Mouse (Mus musculus) intestine, postnatal 0 days (tissue): ENCODE data around the gene Tap2. TPM values are rescaled to one million over a fixed set of nuclear protein-coding genes. Genes with fewer than 3 reads are reported as not detected.
"Not testable (repeated sequence)": the region's sequence is repeated elsewhere in the genome, so short reads cannot be mapped to it uniquely, and the experiment has no call there.

Experiments
- ATAC-seq: fragments of 200-750 bp; cut with Nextera tagmentation; 2 replicates; pipeline ENCODE4 v1.8.0; 2017; ENCODE audit warnings: mild to moderate bottlenecking, moderate TSS enrichment, moderate library complexity
- H3K27ac ChIP-seq: fragments of 300-500 bp; sonication (generic); 2 replicates; pipeline ENCODE4 v1.5.1; 2014; ENCODE audit warnings: mild to moderate bottlenecking, low read depth, low read length, moderate library complexity
- H3K27me3 ChIP-seq: fragments of 300-500 bp; sonication (generic); replicated peaks from 2 replicates; pipeline ENCODE4 v1.6.1; 2014; ENCODE audit warnings: low read length, mixed read lengths; ENCODE audit not compliant: control insufficient read depth, insufficient read depth
- H3K36me3 ChIP-seq: fragments of 300-500 bp; sonication (generic); 2 replicates; pipeline ENCODE4 v1.6.1; 2014; ENCODE audit warnings: mild to moderate bottlenecking, moderate library complexity; ENCODE audit not compliant: control insufficient read depth, insufficient read depth
- H3K4me1 ChIP-seq: fragments of 300-500 bp; sonication (generic); replicated peaks from 2 replicates; pipeline ENCODE4 v1.6.1; 2014; ENCODE audit warnings: antibody characterized with exemption, low read length, mixed read lengths; ENCODE audit not compliant: control insufficient read depth, insufficient read depth
- H3K4me2 ChIP-seq: fragments of 300-500 bp; sonication (generic); replicated peaks from 2 replicates; pipeline ENCODE4 v1.6.1; 2014; ENCODE audit warnings: low read depth, mild to moderate bottlenecking, moderate library complexity
- H3K4me3 ChIP-seq: fragments of 300-500 bp; sonication (generic); 2 replicates; pipeline ENCODE4 v1.5.1; 2014; ENCODE audit warnings: low read depth, low read length
- H3K9ac ChIP-seq: fragments of 300-500 bp; sonication (generic); 2 replicates; pipeline ENCODE4 v1.6.1; 2014; ENCODE audit warnings: mild to moderate bottlenecking, low read depth, low read length
- H3K9me3 ChIP-seq: fragments of 300-500 bp; sonication (generic); 2 replicates; pipeline ENCODE4 v1.6.1; 2016; ENCODE audit warnings: mixed run types; ENCODE audit not compliant: control insufficient read depth
- CTCF ChIP-seq: sonication (generic); IDR thresholded peaks from 2 replicates; pipeline ENCODE4 v1.5.1; 2016; ENCODE audit warnings: low read depth, mild to moderate bottlenecking, control low read depth, antibody characterized with exemption, moderate library complexity
- WGBS: fragments of 180-500 bp; shearing (Covaris S2); extraction: QIAGEN DNeasy Blood & Tissue Kit; methylation state at CpG from one replicate; pipeline ENCODE4 v1.1.7; 2014; 5-methylcytosine and 5-hydroxymethylcytosine counted together
- polyA plus RNA-seq: library from polyadenylated mRNA; unstranded; fragments of >200 nt; fragmentation: Nextera tagmentation; extraction: Ambion mirVana; gene quantifications from 2 replicates; pipeline ENCODE4 v1.2.1, GENCODE M21; 2015

Tap2 gene
- polyA plus RNA-seq, 1 experiment from 2014 or later, result 11.2 TPM

DNA sequence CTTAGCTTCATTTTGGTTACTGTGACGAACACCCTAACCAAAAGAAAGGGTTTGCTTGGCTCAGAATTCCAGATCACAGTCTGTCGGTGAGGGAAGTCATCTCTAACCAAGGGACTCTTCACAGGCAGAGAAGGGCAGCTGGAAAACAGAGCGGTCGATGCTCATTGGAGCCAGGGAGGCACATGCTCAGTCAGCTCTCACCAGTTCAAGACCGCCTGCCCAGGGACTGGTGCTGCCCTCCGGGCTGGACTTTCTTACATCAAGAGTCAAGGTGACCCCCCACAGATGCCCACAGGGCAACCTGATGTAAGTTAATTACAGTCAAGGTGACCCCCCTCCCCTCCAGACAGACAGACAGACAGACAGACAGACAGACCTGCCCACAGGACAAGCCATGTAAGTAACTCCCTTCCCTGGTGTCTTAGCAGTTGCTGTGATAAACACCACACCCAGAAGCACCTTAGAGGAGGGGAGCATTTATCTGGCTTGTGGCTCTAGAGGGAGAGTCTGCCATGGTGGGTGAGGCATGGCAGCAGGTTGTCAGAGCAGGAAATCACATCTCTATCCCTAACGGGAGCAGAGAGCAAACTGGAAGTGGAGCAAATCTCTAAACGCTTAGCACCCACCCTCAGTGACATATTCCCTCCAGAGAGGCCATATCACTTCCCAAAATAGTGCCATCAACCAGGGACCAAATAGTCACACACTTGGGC, 14.0 kb downstream of the Tap2 start:
- 0 out of 2 replicates have a peak, but pooled peaks cover 3% of the 10 kb centered on the region for H3K27me3 ChIP-seq
- H3K4me2 ChIP-seq, result no peak overlapping the region
- H3K4me1 ChIP-seq, result no peaks in the 10 kb centered on the region

DNA sequence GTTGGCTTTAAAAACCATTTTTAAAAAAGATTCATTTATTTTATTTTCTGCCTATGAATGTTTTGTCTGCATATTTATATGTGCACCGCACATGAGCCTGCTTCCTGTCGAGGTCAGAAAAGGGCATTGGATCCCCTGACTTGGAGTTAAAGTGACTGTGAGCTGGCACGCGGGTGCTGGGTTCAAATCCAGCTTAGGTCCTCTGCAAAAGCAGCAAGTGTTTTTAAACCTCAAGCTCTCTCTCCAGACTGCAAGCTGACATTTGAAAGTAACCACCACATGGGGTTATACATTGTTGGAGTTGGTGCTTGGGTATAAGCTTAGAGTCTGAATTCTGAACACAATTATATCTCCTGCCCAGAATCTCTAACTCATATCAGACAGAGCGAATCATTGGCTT, 14.7 kb downstream of the Tap2 start:
- Histone ChIP-seq H3K4me1 (no peaks in the 10 kb centered on the region), H3K27me3 (0 out of 2 replicates have a peak, but pooled peaks cover under 1% of the 10 kb centered on the region), H3K27ac (no peak overlapping the region), H3K9me3 (no peaks in the 10 kb centered on the region), H3K4me2 (no peak overlapping the region), H3K4me3 (no peak overlapping the region), H3K36me3 (no peaks in the 10 kb centered on the region), H3K9ac (no peak overlapping the region)
- no peak for TF ChIP-seq CTCF
- ATAC-seq, result no peak
- WGBS, result 85% methylated on average over 5 of the region's 5 CpGs

More for the DNA sequence above, 14.0 kb downstream of the Tap2 start:
- TF ChIP-seq CTCF, result no peak
- Histone ChIP-seq H3K4me3 (no peak overlapping the region), H3K9ac (no peak overlapping the region), H3K36me3 (no peaks in the 10 kb centered on the region), H3K9me3 (no peaks in the 10 kb centered on the region), H3K27ac (no peak overlapping the region)
- WGBS, result 79% methylated on average over 8 of the region's 8 CpGs
- no peak for ATAC-seq

DNA sequence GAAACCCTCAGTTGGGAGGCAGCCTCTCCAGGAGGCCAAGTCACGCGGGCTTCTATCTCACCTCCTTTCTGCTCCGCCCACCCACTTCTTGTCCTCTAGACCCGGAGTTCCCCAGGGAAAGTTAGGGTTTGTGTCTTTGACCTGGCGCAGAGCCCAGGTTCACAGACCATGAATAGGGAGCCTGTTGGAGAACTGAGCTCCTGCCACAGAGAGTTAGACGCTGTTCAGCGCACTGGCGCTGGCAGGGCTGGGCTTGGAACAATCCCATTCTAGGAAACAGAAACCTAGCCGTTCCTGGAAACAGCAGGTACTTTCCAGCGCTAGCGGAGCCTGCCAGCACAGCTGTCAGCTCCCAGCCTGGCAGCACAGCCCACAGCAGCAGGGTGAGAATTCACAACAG, 15.3 kb downstream of the Tap2 start:
- no peak overlapping the region; the same call in 1 of the 2 replicates for H3K4me2 ChIP-seq
- H3K4me3 ChIP-seq, result no peak overlapping the region
- no peak for TF ChIP-seq CTCF

DNA sequence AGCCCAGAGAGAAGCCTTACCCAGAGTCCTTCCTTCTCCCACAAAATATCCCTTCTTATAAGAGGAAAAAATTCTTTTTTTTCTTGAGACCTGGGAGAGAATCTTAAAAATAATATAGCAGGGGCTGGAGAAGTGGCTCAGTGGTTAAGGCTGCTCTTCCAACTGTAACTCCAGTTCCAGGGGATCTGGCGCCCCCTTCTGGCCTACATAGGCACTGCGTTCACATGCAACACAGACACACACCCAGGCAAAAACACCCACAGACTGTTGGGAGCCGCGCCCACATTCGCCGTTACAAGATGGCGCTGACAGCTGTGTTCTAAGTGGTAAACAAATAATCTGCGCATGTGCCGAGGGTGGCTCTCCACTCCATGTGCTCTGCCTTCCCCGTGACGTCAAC, 15.8 kb downstream of the Tap2 start:
- H3K27ac ChIP-seq, H3K27me3 ChIP-seq, H3K4me3 ChIP-seq, ATAC-seq, H3K36me3 ChIP-seq, H3K4me1 ChIP-seq, H3K9ac ChIP-seq, H3K4me2 ChIP-seq, H3K9me3 ChIP-seq: not testable (repeated sequence)
- 90% methylated on average over 7 of the region's 11 CpGs for WGBS
- peak; percentile 62 for TF ChIP-seq CTCF

More for the DNA sequence above, 15.3 kb downstream of the Tap2 start:
- peak; percentile 36 for ATAC-seq
- no peaks in the 10 kb centered on the region for H3K4me1 ChIP-seq
- H3K27me3 ChIP-seq, result no peaks in the 10 kb centered on the region
- no peak overlapping the region for H3K9ac ChIP-seq
- H3K9me3 ChIP-seq, result no peaks in the 10 kb centered on the region
- H3K27ac ChIP-seq, result no peak overlapping the region
- H3K36me3 ChIP-seq, result no peaks in the 10 kb centered on the region
- WGBS, result 75% methylated on average over 11 of the region's 11 CpGs

DNA sequence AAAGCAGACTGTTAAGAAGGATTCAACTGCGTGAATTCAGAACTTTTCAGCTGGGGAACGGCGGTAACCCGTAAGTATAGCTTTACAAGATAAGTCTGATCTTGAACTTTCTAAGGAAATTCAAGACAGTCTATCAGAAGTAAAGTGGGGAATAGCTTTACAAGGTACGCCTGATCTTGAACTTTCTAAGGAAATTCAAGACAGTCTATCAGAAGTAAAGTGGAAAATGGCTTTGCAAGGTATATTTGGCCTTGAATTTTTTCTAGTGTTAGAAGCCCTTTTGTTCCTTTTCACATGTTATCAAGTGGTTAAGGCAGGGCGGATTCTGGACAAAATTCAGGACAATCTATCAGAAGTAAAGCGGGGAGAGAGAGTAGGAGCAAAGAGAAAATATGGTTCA, 16.5 kb downstream of the Tap2 start:
- not testable (repeated sequence) for H3K27me3 ChIP-seq, H3K9ac ChIP-seq, H3K4me1 ChIP-seq, ATAC-seq, H3K4me3 ChIP-seq, H3K27ac ChIP-seq, H3K9me3 ChIP-seq, H3K36me3 ChIP-seq, H3K4me2 ChIP-seq
- 90% methylated on average over 3 of the region's 7 CpGs for WGBS

DNA sequence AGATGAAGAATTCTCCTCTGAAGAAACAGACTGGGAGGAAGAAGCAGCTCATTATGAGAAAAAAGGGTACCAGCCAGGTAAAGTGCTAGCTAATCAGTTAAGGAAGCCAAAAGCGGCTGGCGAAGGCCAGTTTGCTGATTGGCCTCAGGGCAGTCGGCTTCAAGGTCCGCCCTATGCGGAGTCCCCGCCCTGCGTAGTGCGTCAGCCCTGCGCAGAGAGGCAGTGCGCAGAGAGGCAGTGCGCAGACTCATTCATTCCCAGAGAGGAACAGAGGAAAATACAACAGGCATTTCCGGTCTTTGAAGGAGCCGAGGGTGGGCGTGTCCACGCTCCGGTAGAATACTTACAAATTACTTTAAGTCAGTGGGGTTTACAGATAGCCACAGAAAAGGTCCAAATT, 17.1 kb downstream of the Tap2 start:
- H3K27ac ChIP-seq, H3K4me2 ChIP-seq, H3K9me3 ChIP-seq, H3K36me3 ChIP-seq, H3K27me3 ChIP-seq, H3K9ac ChIP-seq, H3K4me1 ChIP-seq, ATAC-seq, H3K4me3 ChIP-seq: not testable (repeated sequence)
- 100% methylated on average over 4 of the region's 16 CpGs for WGBS

DNA sequence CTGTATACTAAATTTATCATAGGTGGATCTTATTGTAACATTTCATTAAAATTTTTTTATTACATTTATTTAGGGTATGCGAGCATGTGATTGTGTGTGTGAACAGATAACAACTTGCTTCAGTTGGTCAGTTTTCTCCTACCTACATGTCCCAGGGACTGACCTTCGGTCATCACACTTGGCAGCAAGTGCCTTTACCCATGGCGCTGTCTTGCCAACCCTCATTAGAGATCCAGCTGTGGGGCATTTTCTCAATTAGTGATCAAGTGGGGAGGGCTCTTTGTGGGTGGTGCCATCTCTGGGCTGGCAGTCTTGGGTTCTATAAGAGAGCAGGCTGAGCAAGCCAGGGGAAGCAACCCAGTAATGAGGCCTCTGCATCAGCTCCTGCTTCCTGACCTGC, 21.5 kb downstream of the Tap2 start:
- Histone ChIP-seq H3K4me3 (no peak overlapping the region), H3K27ac (no peak overlapping the region), H3K27me3 (no peaks in the 10 kb centered on the region), H3K9me3 (no peaks in the 10 kb centered on the region), H3K4me2 (no peak overlapping the region), H3K36me3 (no peaks in the 10 kb centered on the region), H3K4me1 (no peaks in the 10 kb centered on the region), H3K9ac (no peak overlapping the region)
- 95% methylated on average over 3 of the region's 3 CpGs for WGBS
- no peak for ATAC-seq
- no peak for TF ChIP-seq CTCF
